8 mouse cellular contexts compared by ENCODE assay signal in the genomic region with DNA sequence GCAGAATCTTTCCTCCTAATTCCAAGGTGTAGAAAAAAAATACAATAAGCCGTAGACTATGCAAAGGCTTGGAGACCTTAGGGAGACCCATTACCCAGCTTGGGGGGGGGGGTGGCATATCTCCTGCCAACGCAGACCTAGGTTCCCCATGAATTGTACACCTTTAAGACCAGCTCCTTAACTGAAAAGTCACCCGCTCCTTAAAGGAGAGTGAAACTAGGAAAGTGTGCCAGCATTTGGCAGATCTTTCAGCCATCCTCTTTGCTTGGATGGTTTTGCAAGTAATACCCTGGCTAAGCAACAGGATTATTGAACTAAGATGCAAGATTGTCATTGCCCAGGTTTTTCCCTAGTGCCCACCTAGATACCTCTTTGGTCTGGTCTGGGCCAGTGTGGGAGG. TPM values are rescaled to one million over a fixed set of nuclear protein-coding genes. Genes with fewer than 3 reads are reported as not detected.
DNase-seq lines count a peak whose midpoint lies in the region; ATAC-seq and TF ChIP-seq lines count a peak whose summit lies in the region.

No protein-coding gene starts in this region.

- 0 out of 2 replicates have a peak overlapping the region, but pooled peaks have one; percentile 21 for H3K9ac ChIP-seq in limb, embryonic 15.5 days

- peak overlapping the region; percentile 84 for H3K27ac ChIP-seq in testis, adult 2 months (ENCODE audit: control insufficient read depth, insufficient read depth, low read depth, low read length)
- H3K27ac ChIP-seq in limb, embryonic 15.5 days = peak overlapping the region; percentile 48; the same call in 1 of the 2 replicates

- no peaks in the 10 kb centered on the region for H3K9me3 ChIP-seq in limb, embryonic 15.5 days

- no peak for TF ChIP-seq POLR2A in testis, adult 2 months (IDR thresholded peaks at IDR 0.05; ENCODE audit: control insufficient read depth, low read depth, low read length)

- DNase-seq in cerebellum, postnatal 14 days = peak; percentile 26 to 40
- no peak for DNase-seq in cerebellum, adult 18-20 months
- no peak for DNase-seq in testis, postnatal 14 days (ENCODE audit: low spot score)
- no peak for DNase-seq in right cerebral cortex, postnatal 25 days
- no peak for DNase-seq in urinary bladder, postnatal 36 days (ENCODE audit: low spot score in 2 of 2)

- H3K4me2 ChIP-seq in limb, embryonic 15.5 days = peak overlapping the region; percentile 66

- no peak for ATAC-seq in limb, embryonic 15.5 days (ENCODE audit: insufficient number of reproducible peaks, low FRiP score, low TSS enrichment, low read depth)
- no peak for ATAC-seq in inflammation-experienced regulatory T-cells, adult 6 months

- WGBS in limb, embryonic 15.5 days = 61% methylated on average over 3 of the region's 3 CpGs

- peak overlapping the region; percentile 80 for H3K4me3 ChIP-seq in testis, adult 2 months (ENCODE audit: control insufficient read depth, low read depth, low read length)
- H3K4me3 ChIP-seq in limb, embryonic 15.5 days = peak overlapping the region; percentile 62

- H3K36me3 ChIP-seq in testis, adult 2 months (ENCODE audit: control insufficient read depth, insufficient read depth, low read length) = peaks cover 7% of the 10 kb centered on the region
- H3K36me3 ChIP-seq in limb, embryonic 15.5 days = no peaks in the 10 kb centered on the region

- TF ChIP-seq CTCF in testis, adult 2 months (IDR thresholded peaks at IDR 0.05; ENCODE audit: control insufficient read depth, insufficient read depth, insufficient replicate concordance, low read depth, low read length) = no peak

- H3K27me3 ChIP-seq in testis, adult 2 months (ENCODE audit: control insufficient read depth, insufficient read depth, low read length) = no peaks in the 10 kb centered on the region
- H3K27me3 ChIP-seq in limb, embryonic 15.5 days = no peaks in the 10 kb centered on the region

- H3K4me1 ChIP-seq in testis, adult 2 months (ENCODE audit: control insufficient read depth, insufficient read depth, low read length) = peaks cover 2% of the 10 kb centered on the region; the same call in 1 of the 2 replicates
- H3K4me1 ChIP-seq in limb, embryonic 15.5 days = peaks cover 10% of the 10 kb centered on the region

RNA-seq across cellular contexts. Expression of gene Stk32c, which starts 0.6 kb away (rescaled TPM):
- polyA plus RNA-seq in testis, adult 2 months (2012; rRNA removed) = 5.1 and 5.6 TPM in 2 replicates
- polyA plus RNA-seq in limb, embryonic 15.5 days (2015; fragmentation: Nextera tagmentation; extraction: Ambion mirVana) = 0.23 and 0.27 TPM in 2 replicates
- polyA plus RNA-seq in inflammation-experienced regulatory T-cells, adult 6 months (2017; shearing (Covaris generic)) = 1 to 10 TPM in 1 of 3 experiments, under 1 TPM in 1, not detected in 1; 0.91 to 3.4 TPM

RNA-seq across cellular contexts. Expression of gene Lrrc27, which starts 1.0 kb away (rescaled TPM):
- 863 and 972 TPM in 2 replicates for polyA plus RNA-seq in testis, adult 2 months (2012; rRNA removed)
- 1.3 and 2.7 TPM in 2 replicates for polyA plus RNA-seq in limb, embryonic 15.5 days (2015; fragmentation: Nextera tagmentation; extraction: Ambion mirVana)
- polyA plus RNA-seq in inflammation-experienced regulatory T-cells, adult 6 months (2017; shearing (Covaris generic)) = 1 to 10 TPM in 2 of 3 experiments, under 1 TPM in 1; 0.77 to 4.3 (median 3.2) TPM

RNA-seq across cellular contexts. Expression of gene Pwwp2b, which starts 34.5 kb away (rescaled TPM):
- 304 and 317 TPM in 2 replicates for polyA plus RNA-seq in testis, adult 2 months (2012; rRNA removed)
- polyA plus RNA-seq in limb, embryonic 15.5 days (2015; fragmentation: Nextera tagmentation; extraction: Ambion mirVana) = 15.0 and 15.9 TPM in 2 replicates
- 1 to 10 TPM; 1.9 to 3.4 (median 2.1) TPM for polyA plus RNA-seq in inflammation-experienced regulatory T-cells, adult 6 months (2017; shearing (Covaris generic))

Comparison
In these comparisons a context has a peak if more than half of its experiments do, and no peak if none do; other contexts are left out.
1. DNase-seq: peak in cerebellum, postnatal 14 days (2 of 2); none in cerebellum, adult 18-20 months (0 of 2), testis, postnatal 14 days (single experiment), right cerebral cortex, postnatal 25 days (single experiment) and urinary bladder, postnatal 36 days (0 of 2).
2. RNA of gene Lrrc27, which starts 1.0 kb away (polyA plus RNA-seq): 863 to 972 TPM in testis, adult 2 months; 0.77 to 4.3 TPM in inflammation-experienced regulatory T-cells, adult 6 months and 1.3 to 2.7 TPM in limb, embryonic 15.5 days; every median in the first group is over 100 times any median in the second.
3. RNA of gene Pwwp2b, which starts 34.5 kb away (polyA plus RNA-seq): 304 to 317 TPM in testis, adult 2 months; 15.0 to 15.9 TPM in limb, embryonic 15.5 days and 1.9 to 3.4 TPM in inflammation-experienced regulatory T-cells, adult 6 months; every median in the first group is over 10 times any median in the second.